Mouse (Mus musculus) hindbrain, embryonic 13.5 days (tissue): ENCODE data around the gene Nupr1. TPM values are rescaled to one million over a fixed set of nuclear protein-coding genes. Genes with fewer than 3 reads are reported as not detected.

ENCODE experiments used
- ATAC-seq: fragments of 200-750 bp; cut with Nextera tagmentation; 2 replicates; pipeline ENCODE4 v1.8.0; 2017; ENCODE audit warnings: moderate TSS enrichment; ENCODE audit not compliant: low FRiP score
- H3K27ac ChIP-seq: fragments of 300-500 bp; sonication (generic); 2 replicates; pipeline ENCODE4 v1.5.1; 2015; ENCODE audit warnings: inconsistent platforms, mild to moderate bottlenecking, moderate library complexity
- H3K27me3 ChIP-seq: fragments of 300-500 bp; sonication (generic); 2 replicates; pipeline ENCODE4 v1.6.1; 2015; ENCODE audit warnings: mild to moderate bottlenecking, inconsistent platforms
- H3K36me3 ChIP-seq: fragments of 300-500 bp; sonication (generic); 2 replicates; pipeline ENCODE4 v1.6.1; 2015; ENCODE audit warnings: mild to moderate bottlenecking, inconsistent platforms
- H3K4me1 ChIP-seq: fragments of 300-500 bp; sonication (generic); replicated peaks from 2 replicates; pipeline ENCODE4 v1.6.1; 2015; ENCODE audit warnings: inconsistent platforms
- H3K4me2 ChIP-seq: fragments of 300-500 bp; sonication (generic); 2 replicates; pipeline ENCODE4 v1.6.1; 2015; ENCODE audit warnings: inconsistent platforms, mild to moderate bottlenecking, moderate library complexity
- H3K4me3 ChIP-seq: fragments of 300-500 bp; sonication (generic); 2 replicates; pipeline ENCODE4 v1.5.1; 2015; ENCODE audit warnings: mild to moderate bottlenecking, inconsistent platforms
- H3K9ac ChIP-seq: fragments of 300-500 bp; sonication (generic); 2 replicates; pipeline ENCODE4 v1.6.1; 2015; ENCODE audit warnings: mild to moderate bottlenecking, inconsistent platforms
- H3K9me3 ChIP-seq: fragments of 300-500 bp; sonication (generic); 2 replicates; pipeline ENCODE4 v1.6.1; 2016; ENCODE audit warnings: inconsistent platforms
- WGBS: fragments of 180-500 bp; shearing (Covaris S2); methylation state at CpG from one replicate; pipeline ENCODE4 v1.1.7; 2015; 5-methylcytosine and 5-hydroxymethylcytosine counted together
- polyA plus RNA-seq: library from polyadenylated mRNA; unstranded; fragments of >200 nt; fragmentation: Nextera tagmentation; extraction: Ambion mirVana; gene quantifications from 2 replicates; pipeline ENCODE4 v1.2.1, GENCODE M21; 2015

Gene Nupr1
- polyA plus RNA-seq = 8.8 and 9.8 TPM in 2 replicates

DNA sequence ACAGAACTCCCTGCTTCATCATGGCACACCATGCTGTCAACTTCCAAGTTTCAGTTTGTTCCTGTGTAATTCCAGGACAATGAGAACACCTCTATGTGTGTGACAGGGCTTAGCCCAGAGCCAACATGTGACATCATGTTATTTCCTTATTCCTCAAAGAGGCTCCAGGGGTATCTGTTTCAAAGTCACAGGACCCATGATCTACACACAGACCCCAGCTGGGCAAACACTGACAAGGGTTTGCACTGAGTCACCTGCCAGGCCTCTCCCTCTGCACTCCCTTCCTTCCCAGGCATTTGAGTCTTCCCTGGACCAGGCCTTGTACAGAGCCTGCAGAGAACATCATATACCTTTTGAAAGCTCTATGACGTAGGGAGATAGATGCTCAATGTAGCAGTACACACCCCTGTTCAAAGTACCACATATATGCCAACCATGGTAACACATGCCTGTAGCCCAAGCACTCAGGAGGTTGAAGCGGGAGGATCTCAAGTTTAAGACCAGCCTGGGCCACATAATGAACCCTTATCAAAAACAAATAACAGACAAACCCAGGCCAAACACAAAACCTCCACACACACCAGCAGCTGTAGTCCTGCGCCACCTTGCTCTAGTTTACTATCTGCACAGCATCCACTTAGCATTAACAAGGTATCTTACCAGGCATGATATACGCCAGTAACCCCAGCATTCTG, at the start of gene Nupr1:
Gene Nupr1, minus strand, starts transcription at position 38 of the 695 bp plus-strand sequence.
- no peaks in the 10 kb centered on the region for H3K9me3 ChIP-seq
- H3K9ac ChIP-seq = no peak within 1 kb of the TSS
- no peak within 1 kb of the TSS for H3K27ac ChIP-seq
- H3K4me2 ChIP-seq = no peak within 1 kb of the TSS
- WGBS = 93% methylated on average over 4 of the region's 4 CpGs
- ATAC-seq = no peak
- no peak within 1 kb of the TSS for H3K4me3 ChIP-seq
- H3K36me3 ChIP-seq = no peaks in the 10 kb centered on the region
- no peaks in the 10 kb centered on the region for H3K27me3 ChIP-seq
- H3K4me1 ChIP-seq = 0 out of 2 replicates have a peak, but pooled peaks cover 4% of the 10 kb centered on the region

DNA sequence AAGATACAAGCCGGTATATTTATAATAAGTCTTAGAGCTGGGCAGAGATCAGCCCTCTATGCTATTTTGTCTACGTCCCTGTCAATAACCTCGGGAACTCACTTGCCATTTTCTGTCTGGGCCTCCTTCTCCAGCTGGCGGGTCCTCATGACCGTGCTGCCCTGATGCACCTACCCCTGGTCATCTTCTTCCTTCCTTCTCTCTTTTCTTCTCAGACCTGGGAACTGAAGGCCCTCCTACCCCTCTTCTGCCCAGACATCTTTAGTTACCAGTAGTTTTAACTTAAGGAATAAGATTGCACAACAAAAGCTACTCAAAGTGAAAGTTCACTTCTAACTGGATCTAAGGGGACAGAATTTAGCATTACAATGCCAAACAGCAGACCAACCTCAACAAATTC, 49.0 kb upstream of the Nupr1 start:
- no peak overlapping the region for H3K27ac ChIP-seq
- H3K36me3 ChIP-seq = peaks cover 24% of the 10 kb centered on the region; the same call in 1 of the 2 replicates
- H3K9me3 ChIP-seq = no peaks in the 10 kb centered on the region
- WGBS = 93% methylated on average over 5 of the region's 5 CpGs
- ATAC-seq = no peak
- H3K4me1 ChIP-seq = no peaks in the 10 kb centered on the region
- H3K4me2 ChIP-seq = no peak overlapping the region
- no peaks in the 10 kb centered on the region for H3K27me3 ChIP-seq
- H3K4me3 ChIP-seq = no peak overlapping the region
- H3K9ac ChIP-seq = no peak overlapping the region

DNA sequence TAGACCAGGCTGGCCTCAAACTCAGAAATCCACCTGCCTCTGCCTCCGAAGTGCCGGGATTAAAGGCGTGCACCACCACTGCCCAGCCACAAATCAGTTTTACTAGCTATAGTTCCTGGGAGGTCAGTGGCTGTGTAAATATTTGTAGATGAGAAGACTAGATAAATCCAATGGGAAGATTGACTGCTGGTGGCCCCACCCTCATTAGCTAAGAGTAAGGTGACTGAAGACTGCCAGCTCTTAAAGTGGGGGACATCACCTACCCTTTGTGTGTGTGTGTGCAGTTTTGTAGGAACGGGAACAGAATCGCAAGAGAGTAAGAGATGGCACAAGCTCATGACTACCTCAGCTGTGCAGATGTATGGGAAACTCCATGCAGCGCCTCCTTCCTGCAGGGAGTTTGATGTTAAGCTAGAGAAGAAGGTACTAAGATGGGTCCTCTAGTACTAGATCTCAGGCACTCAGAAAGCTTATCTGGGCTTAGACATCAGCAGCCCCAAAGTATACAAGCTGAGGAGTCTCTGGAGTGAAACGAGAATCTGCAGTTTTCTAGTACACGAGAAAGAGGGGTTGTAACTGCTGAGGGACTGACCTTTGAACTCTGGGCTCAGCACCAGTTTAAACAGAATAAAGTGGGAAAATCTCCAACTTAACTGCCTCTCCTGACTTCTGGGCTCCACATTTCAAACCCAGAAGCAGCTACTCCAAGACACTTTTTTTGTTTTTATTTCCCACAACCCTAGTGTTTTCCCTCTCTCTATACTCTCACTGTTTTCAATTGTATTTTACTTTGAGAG, 48.1 kb upstream of the Nupr1 start:
- no peaks in the 10 kb centered on the region for H3K4me1 ChIP-seq
- H3K27me3 ChIP-seq = no peaks in the 10 kb centered on the region
- H3K9me3 ChIP-seq = no peaks in the 10 kb centered on the region
- H3K27ac ChIP-seq = no peak overlapping the region
- H3K9ac ChIP-seq = no peak overlapping the region
- 86% methylated on average over 8 of the region's 8 CpGs for whole genome bisulfite sequencing
- no peak overlapping the region for H3K4me3 ChIP-seq
- peaks cover 31% of the 10 kb centered on the region for H3K36me3 ChIP-seq
- no peak overlapping the region for H3K4me2 ChIP-seq
- no peak for ATAC-seq

DNA sequence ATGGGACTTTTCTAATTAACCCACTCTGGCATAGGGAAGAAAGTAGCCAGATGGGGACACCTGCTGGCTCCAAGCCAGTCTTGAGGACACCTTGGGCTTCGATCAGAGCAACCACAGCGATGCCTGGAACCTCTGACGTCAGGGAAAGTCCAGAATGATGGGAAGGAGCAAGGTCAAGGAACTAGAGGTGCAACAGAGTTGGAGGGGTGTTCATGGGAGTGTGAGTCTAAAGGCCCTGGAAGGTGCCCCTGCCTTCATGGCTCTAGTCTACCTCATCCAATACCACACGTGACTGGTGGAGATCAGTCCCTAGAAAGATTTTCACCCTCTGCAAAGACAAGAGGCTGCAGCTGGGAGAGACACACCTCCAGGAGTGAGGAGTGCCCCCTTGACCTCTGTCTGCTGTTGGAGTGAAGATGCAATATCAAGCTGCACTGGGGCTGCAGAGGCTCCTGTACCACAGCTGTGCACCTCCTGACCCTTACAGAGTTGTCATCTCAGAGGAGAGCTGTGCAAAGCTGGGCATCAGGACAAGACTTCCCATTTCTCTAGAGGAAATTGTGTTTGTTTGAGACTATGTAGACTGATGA, 46.1 kb upstream of the Nupr1 start:
- no peaks in the 10 kb centered on the region for H3K27me3 ChIP-seq
- H3K36me3 ChIP-seq = peaks cover 50% of the 10 kb centered on the region
- no peak overlapping the region for H3K27ac ChIP-seq
- no peaks in the 10 kb centered on the region for H3K9me3 ChIP-seq
- H3K4me1 ChIP-seq = no peaks in the 10 kb centered on the region
- H3K4me3 ChIP-seq = no peak overlapping the region
- ATAC-seq = no peak
- H3K9ac ChIP-seq = no peak overlapping the region
- WGBS = 83% methylated on average over 4 of the region's 4 CpGs
- no peak overlapping the region for H3K4me2 ChIP-seq

DNA sequence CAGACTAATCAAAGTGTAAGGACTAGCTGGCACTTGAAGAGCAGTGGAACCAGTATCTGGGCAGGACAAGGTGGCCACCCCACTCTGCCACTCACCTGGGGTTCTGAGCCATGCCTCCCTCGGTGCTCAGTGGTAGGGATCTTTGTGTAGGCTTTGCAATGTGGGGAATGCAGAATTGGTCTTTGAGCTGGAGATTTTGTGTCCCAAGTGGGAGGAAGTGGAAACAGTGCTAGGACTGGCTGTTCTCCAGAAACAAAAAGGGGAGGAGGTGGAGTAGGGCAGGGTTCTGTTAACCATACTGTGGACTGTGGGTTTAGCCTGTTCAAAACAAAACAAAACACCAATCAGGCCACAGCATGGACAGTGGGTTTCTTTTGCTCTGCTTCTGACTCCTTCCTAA, 45.5 kb upstream of the Nupr1 start, which contains the start of gene Sult1a1:
Gene Sult1a1, minus strand, starts transcription at position 226 of the 400 bp plus-strand sequence.
- Histone ChIP-seq H3K4me3 (no peak within 1 kb of the TSS), H3K27ac (no peak within 1 kb of the TSS; the same call in 1 of the 2 replicates), H3K9ac (no peak within 1 kb of the TSS), H3K36me3 (peaks cover 55% of the 10 kb centered on the region), H3K27me3 (no peaks in the 10 kb centered on the region), H3K9me3 (no peaks in the 10 kb centered on the region), H3K4me1 (no peaks in the 10 kb centered on the region), H3K4me2 (no peak within 1 kb of the TSS)
- 83% methylated on average over 1 of the region's 1 CpGs for WGBS
- no peak for ATAC-seq

DNA sequence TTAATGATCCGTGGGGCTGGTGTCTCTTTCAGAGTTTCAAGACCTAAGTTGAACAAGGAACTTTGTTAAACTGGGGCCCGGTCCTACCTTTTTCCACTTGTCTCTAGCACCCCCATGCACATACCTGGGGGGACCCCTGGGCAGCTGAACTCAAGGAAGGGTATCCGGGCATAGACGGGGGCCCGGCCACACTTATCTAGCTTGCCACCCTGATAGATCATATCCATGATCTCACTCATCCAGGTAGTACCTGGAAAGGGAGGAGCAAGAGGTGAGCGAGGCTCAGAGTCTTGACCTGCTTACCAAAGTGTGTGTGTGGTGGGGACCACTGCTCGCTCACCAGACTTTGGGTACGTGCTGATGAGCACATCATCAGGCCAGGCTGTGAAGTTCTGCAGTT, 44.4 kb upstream of the Nupr1 start:
- H3K4me2 ChIP-seq = no peak overlapping the region
- H3K36me3 ChIP-seq = peaks cover 62% of the 10 kb centered on the region
- H3K4me1 ChIP-seq = no peaks in the 10 kb centered on the region
- ATAC-seq = no peak
- no peak overlapping the region for H3K27ac ChIP-seq
- no peaks in the 10 kb centered on the region for H3K9me3 ChIP-seq
- H3K9ac ChIP-seq = no peak overlapping the region
- no peaks in the 10 kb centered on the region for H3K27me3 ChIP-seq
- H3K4me3 ChIP-seq = no peak overlapping the region
- 96% methylated on average over 8 of the region's 8 CpGs for WGBS

DNA sequence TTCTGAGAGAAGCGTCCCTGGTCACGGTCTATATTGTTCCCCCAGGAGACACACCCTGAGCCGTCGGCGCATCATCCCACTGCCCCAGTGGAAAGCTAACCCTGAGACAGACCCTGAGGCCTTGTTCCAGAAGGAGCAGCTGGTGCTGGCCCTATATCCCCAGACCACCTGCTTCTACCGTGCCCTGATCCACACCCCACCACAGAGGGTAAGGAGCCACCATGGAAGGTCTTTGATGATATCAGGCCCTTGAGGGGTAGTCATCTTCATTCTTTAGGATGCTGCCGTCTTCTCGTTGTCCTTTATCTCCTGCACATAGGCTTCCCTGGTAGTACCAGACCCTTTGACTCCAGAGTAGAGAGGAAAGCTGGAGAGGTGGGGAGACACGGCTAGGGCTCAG, 41.5 kb upstream of the Nupr1 start:
- no peak overlapping the region for H3K4me2 ChIP-seq
- H3K27ac ChIP-seq = no peak overlapping the region
- no peaks in the 10 kb centered on the region for H3K4me1 ChIP-seq
- WGBS = 95% methylated on average over 9 of the region's 9 CpGs
- H3K4me3 ChIP-seq = no peak overlapping the region
- peaks cover 64% of the 10 kb centered on the region for H3K36me3 ChIP-seq
- no peaks in the 10 kb centered on the region for H3K27me3 ChIP-seq
- no peaks in the 10 kb centered on the region for H3K9me3 ChIP-seq
- no peak for ATAC-seq
- no peak overlapping the region for H3K9ac ChIP-seq

DNA sequence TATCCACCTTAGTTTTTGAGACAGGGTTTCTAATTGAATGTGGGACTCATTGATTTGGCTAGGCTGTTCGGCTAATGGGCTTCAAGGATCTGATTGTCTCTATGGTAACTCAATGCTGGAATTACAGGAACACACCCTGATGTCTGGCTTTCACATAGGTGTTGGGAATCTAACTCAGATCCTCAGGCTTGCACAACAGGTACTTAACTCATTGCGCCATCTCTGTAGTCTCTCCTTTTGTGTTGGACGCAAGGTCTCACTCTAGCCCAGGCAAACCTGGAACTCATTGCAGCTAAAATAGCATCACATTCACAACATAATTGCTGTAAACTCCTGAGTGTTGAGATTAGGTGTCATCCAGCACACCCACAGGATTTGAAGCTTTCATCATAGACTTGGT, 39.5 kb upstream of the Nupr1 start:
- Histone ChIP-seq H3K9me3 (no peaks in the 10 kb centered on the region), H3K36me3 (peaks cover 69% of the 10 kb centered on the region), H3K4me2 (no peak overlapping the region), H3K4me1 (no peaks in the 10 kb centered on the region), H3K27me3 (no peaks in the 10 kb centered on the region), H3K27ac (no peak overlapping the region), H3K4me3 (no peak overlapping the region), H3K9ac (no peak overlapping the region)
- no peak for ATAC-seq
- WGBS = 97% methylated on average over 3 of the region's 3 CpGs

DNA sequence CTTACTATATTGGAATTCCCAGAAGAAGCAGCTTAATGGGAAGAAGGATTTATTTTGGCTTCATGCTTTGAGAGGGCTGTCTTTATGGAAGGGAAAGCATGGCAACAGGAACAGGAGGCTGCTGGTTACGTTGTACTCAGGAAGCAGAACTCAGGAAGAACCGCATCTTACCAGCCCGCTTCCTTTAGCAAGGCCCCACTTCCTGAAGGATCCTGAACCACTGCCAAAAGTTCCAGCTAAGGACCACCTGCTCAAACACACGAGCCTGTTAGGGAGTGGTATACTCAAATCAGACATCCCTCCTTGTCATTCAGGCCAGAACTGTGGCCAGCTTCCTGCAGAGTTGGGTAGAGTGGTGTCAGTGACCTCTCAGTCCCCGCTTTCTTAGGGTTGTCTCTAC, 37.8 kb upstream of the Nupr1 start:
- peaks cover 71% of the 10 kb centered on the region for H3K36me3 ChIP-seq

DNA sequence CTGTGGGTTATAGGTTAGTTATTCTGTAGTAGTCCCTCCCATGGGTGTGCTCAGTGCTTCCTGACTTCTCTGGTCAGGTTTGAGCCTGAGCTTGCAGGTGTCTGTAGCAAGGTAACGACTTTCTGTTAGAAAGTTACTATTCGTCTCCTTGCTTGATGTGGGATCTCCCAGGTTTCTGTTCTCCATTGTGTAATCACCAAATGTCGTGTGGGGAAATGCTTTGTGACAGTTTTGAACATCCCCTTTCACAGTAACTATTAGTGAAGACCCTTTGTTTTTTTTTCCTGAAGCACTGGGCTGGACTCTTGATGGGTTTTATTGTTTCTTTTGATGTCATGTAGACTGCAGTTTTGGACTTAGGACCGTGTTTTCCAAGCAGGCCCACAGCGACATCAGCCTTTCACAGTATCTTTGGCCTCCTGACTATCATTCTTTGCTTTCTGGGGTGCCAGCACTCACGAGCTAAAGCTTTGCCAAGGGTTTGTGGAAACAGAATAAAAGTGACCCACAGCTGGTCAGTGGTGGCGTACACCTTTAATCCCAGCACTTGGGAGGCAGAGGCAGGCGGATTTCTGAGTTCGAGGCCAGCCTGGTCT, 36.9 kb upstream of the Nupr1 start:
- H3K36me3 ChIP-seq = peaks cover 68% of the 10 kb centered on the region
- H3K4me3 ChIP-seq = no peak overlapping the region
- WGBS = 90% methylated on average over 9 of the region's 9 CpGs
- ATAC-seq = no peak
- H3K4me2 ChIP-seq = no peak overlapping the region
- no peak overlapping the region for H3K9ac ChIP-seq
- H3K4me1 ChIP-seq = no peaks in the 10 kb centered on the region
- no peaks in the 10 kb centered on the region for H3K27me3 ChIP-seq
- H3K27ac ChIP-seq = no peak overlapping the region
- H3K9me3 ChIP-seq = no peaks in the 10 kb centered on the region

More for the DNA sequence above, 37.8 kb upstream of the Nupr1 start:
- 83% methylated on average over 5 of the region's 5 CpGs for WGBS
- H3K27ac ChIP-seq = no peak overlapping the region
- H3K4me3 ChIP-seq = no peak overlapping the region
- ATAC-seq = no peak
- no peak overlapping the region for H3K4me2 ChIP-seq
- H3K27me3 ChIP-seq = no peaks in the 10 kb centered on the region
- H3K4me1 ChIP-seq = no peaks in the 10 kb centered on the region
- no peaks in the 10 kb centered on the region for H3K9me3 ChIP-seq
- H3K9ac ChIP-seq = no peak overlapping the region

DNA sequence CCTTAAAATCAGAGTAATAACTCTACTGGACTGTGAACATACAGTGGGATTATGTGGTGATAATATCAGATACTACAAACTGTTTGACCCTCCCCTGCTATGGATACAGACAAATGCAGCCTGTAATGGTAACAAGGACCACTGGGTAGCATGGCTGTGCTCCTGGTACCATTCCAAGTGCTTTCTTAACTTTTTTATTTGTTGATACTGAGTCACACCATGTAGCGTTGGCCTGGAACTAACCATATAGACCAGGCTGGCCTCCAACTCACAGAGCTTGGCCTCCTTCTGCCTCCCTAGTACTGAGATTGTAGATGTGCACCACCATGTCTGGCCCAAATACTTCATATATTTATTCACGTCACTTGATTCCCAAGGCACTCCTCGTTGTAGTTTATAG, 34.6 kb upstream of the Nupr1 start:
- H3K4me1 ChIP-seq = no peaks in the 10 kb centered on the region
- H3K9ac ChIP-seq = no peak overlapping the region
- no peak overlapping the region for H3K4me3 ChIP-seq
- no peaks in the 10 kb centered on the region for H3K27me3 ChIP-seq
- H3K36me3 ChIP-seq = peaks cover 59% of the 10 kb centered on the region
- no peak for ATAC-seq
- WGBS = 98% methylated on average over 3 of the region's 3 CpGs
- no peaks in the 10 kb centered on the region for H3K9me3 ChIP-seq
- H3K27ac ChIP-seq = no peak overlapping the region
- H3K4me2 ChIP-seq = no peak overlapping the region

DNA sequence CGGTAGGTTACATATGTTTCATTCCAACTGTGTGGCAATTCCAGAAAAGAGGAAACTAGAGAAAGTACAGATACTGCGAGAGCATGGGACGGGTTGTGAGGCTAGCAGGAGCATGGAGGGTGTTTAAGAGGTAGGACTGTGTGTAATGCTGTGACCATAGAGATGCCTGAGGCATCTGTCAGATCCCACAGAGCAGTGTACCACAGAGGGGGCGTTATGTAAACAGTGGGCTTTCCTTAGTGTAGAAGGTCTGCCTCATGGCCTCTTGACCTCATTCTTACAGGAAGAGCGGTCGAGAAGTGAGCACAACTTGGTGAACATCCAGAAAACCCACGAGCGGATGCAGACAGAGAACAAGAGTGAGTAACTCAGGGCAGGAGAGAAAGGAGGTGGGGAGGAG, 33.0 kb upstream of the Nupr1 start:
- Histone ChIP-seq H3K4me3 (no peak overlapping the region), H3K4me2 (no peak overlapping the region), H3K9ac (no peak overlapping the region), H3K27ac (no peak overlapping the region), H3K36me3 (peaks cover 57% of the 10 kb centered on the region), H3K9me3 (no peaks in the 10 kb centered on the region), H3K27me3 (no peaks in the 10 kb centered on the region), H3K4me1 (no peaks in the 10 kb centered on the region)
- ATAC-seq = no peak
- 76% methylated on average over 8 of the region's 8 CpGs for WGBS
